Mouse (Mus musculus) kidney, adult 2 months (tissue): ENCODE data around the gene Nutf2-ps1.

ENCODE experiments used
- CTCF ChIP-seq: fragments of 200-500 bp; conservative IDR thresholded peaks from 2 replicates; pipeline ENCODE4 v1.5.1; 2011; ENCODE audit warnings: low read depth, mild to moderate bottlenecking, control low read depth, low read length, moderate library complexity, mixed read lengths; ENCODE audit not compliant: insufficient read depth, insufficient read length
- POLR2A ChIP-seq: fragments of 200-500 bp; IDR thresholded peaks from one replicate; pipeline ENCODE4 v1.6.1; 2011; ENCODE audit warnings: low read depth, low read length, control low read depth

DNA sequence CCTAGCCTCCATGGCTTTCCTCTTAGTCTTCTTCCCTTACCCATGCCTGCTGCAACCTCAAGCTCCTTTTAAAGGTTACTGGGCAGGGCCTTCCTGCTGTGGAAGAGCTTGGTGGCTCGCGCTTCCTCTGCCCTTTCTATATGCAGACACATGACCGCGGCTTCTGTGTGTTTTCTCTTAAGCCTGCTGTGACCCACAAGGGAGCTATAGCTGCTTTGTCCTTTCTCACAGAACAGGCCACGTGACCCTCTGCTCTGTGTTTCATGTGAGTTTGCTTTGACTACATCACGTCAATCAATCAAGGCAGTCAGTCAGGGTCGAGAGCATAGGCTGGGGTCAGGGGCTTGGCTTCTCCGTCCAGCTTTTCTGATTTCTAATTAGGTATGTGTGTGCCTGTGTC lies 41.3 kb downstream of the Nutf2-ps1 start:
- TF ChIP-seq CTCF (no peak), POLR2A (no peak)
